Mouse (Mus musculus) hindbrain, embryonic 12.5 days (tissue): Measurements from ENCODE around the gene Foxf1. TPM values are rescaled to one million over a fixed set of nuclear protein-coding genes. Genes with fewer than 3 reads are reported as not detected.
A peak's percentile ranks its signal among the peaks of the same experiment; 100 is the strongest.

Experiments used
- ATAC-seq: fragments of 200-750 bp; cut with Nextera tagmentation; 2 replicates; pipeline ENCODE4 v1.8.0; 2017; ENCODE audit warnings: moderate TSS enrichment; ENCODE audit not compliant: low FRiP score
- H3K27ac ChIP-seq: fragments of 300-500 bp; sonication (generic); 2 replicates; pipeline ENCODE4 v1.5.1; 2016; ENCODE audit warnings: mild to moderate bottlenecking
- H3K27me3 ChIP-seq: fragments of 300-500 bp; sonication (generic); 2 replicates; pipeline ENCODE4 v1.6.1; 2016; ENCODE audit warnings: mild to moderate bottlenecking
- H3K36me3 ChIP-seq: fragments of 300-500 bp; sonication (generic); 2 replicates; pipeline ENCODE4 v1.6.1; 2016; ENCODE audit warnings: mild to moderate bottlenecking
- H3K4me1 ChIP-seq: fragments of 300-500 bp; sonication (generic); 2 replicates; pipeline ENCODE4 v1.6.1; 2016
- H3K4me2 ChIP-seq: fragments of 300-500 bp; sonication (generic); replicated peaks from 2 replicates; pipeline ENCODE4 v1.6.1; 2016; ENCODE audit warnings: mild to moderate bottlenecking
- H3K4me3 ChIP-seq: fragments of 300-500 bp; sonication (generic); 2 replicates; pipeline ENCODE4 v1.5.1; 2016; ENCODE audit warnings: mild to moderate bottlenecking
- H3K9ac ChIP-seq: fragments of 300-500 bp; sonication (generic); 2 replicates; pipeline ENCODE4 v1.6.1; 2016; ENCODE audit warnings: mild to moderate bottlenecking, moderate library complexity
- H3K9me3 ChIP-seq: fragments of 300-500 bp; sonication (generic); replicated peaks from 2 replicates; pipeline ENCODE4 v1.6.1; 2016; ENCODE audit warnings: mild to moderate bottlenecking
- WGBS: fragments of 180-500 bp; shearing (Covaris S2); methylation state at CpG from one replicate; pipeline ENCODE4 v1.1.7; 2016; 5-methylcytosine and 5-hydroxymethylcytosine counted together
- polyA plus RNA-seq: library from polyadenylated mRNA; unstranded; fragments of >200 nt; fragmentation: Nextera tagmentation; extraction: Ambion mirVana; gene quantifications from 2 replicates; pipeline ENCODE4 v1.2.1, GENCODE M21; 2016

Gene Foxf1
- polyA plus RNA-seq = 2.0 and 3.2 TPM in 2 replicates

DNA sequence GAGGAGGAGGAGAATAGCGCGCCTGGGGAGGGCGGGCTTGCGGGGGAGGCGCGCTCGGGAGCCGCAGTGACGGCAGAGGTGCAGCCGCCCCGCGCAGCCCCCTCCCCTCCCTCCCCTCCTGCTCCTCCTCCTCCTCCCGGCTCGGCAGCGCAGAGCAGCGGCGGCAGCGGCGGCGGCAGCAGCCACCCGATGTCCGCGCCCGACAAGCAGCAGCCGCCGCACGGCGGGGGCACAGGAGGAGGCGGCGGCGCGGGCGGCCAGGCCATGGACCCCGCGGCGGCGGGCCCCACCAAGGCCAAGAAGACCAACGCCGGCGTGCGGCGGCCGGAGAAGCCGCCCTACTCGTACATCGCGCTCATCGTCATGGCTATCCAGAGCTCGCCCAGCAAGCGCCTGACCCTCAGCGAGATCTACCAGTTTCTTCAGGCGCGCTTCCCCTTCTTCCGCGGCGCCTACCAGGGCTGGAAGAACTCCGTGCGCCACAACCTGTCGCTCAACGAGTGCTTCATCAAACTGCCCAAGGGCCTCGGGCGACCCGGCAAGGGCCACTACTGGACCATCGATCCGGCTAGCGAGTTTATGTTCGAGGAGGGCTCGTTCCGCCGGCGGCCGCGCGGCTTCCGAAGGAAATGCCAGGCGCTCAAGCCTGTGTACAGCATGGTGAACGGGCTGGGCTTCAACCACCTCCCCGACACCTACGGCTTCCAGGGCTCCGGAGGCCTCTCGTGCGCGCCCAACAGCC, at the start of gene Foxf1:
TSS of gene Foxf1 (plus strand) at position 177 of the 742 bp plus-strand sequence.
- Histone ChIP-seq H3K36me3 (no peaks in the 10 kb centered on the region), H3K4me3 (peak within 1 kb of the TSS; percentile 43), H3K9me3 (no peaks in the 10 kb centered on the region), H3K4me2 (peak within 1 kb of the TSS; percentile 82), H3K4me1 (peaks cover 27% of the 10 kb centered on the region), H3K9ac (peak within 1 kb of the TSS; percentile 50), H3K27me3 (peaks cover 99% of the 10 kb centered on the region), H3K27ac (no peak within 1 kb of the TSS)
- under 1% methylated on average over 64 of the region's 83 CpGs for WGBS
- ATAC-seq = 0 out of 2 replicates have a peak, but pooled peaks have one; percentile 32

DNA sequence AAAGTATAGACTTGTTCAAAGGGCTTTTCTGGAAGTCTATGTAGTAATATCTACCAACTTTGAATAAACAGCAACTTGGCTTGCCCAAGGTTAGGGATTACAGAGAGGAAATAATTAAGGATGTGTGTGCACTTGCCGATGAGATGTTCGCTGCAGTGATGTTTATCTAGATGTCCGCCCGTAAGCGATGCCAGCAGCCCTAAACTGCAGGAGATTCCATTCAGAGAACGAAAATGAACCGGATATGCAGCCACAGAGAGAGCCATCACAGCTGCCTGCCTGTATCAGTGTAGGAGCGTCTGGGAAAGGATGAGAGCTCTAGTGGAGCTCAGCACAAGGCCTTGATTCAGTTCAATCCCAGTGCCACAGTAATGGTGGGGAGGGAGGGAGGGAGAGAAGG, 48.6 kb upstream of the Foxf1 start:
- no peak overlapping the region for H3K27ac ChIP-seq
- no peak overlapping the region for H3K4me2 ChIP-seq
- H3K9me3 ChIP-seq = no peaks in the 10 kb centered on the region
- H3K4me1 ChIP-seq = no peaks in the 10 kb centered on the region; the same call in 1 of the 2 replicates
- no peak overlapping the region for H3K9ac ChIP-seq
- no peak overlapping the region for H3K4me3 ChIP-seq
- no peak for ATAC-seq
- H3K36me3 ChIP-seq = no peaks in the 10 kb centered on the region
- peaks cover 13% of the 10 kb centered on the region for H3K27me3 ChIP-seq
- 84% methylated on average over 8 of the region's 8 CpGs for WGBS

DNA sequence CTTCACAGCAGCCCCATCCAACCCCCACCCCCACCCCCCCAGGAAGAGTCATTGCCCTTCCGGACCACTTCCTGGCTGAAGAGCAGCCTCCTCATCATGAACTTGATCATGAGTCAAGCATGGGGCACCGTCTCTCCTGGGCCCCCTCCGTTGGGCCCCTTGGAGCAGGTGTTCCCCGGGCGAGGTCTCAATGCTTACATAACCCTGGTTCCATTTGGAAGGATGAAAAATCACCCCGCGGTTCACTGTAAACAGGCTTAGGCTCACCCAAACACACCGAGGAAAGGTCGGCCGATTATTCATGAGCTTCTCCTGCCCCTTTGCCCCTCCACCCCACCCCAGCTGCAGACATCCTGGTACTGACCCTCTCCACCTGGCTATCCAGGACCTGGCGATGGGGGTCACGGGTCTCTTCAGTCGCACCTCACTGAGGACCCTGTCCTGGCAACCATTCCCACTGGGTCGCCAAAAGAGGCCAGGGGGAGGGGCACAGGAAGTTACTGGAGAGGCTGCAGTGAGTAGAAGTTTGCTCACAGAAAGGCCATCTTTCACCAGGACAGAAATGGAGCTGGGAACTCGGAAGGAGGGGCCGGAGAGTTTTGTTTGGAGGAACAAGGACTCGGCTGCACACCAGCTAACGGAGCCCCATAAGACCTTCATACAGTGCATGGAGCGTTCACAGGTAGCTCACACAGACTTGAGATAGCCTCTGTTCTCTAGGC, 40.3 kb upstream of the Foxf1 start:
- ATAC-seq = no peak
- H3K4me3 ChIP-seq = no peak overlapping the region
- H3K4me1 ChIP-seq = no peaks in the 10 kb centered on the region
- no peaks in the 10 kb centered on the region for H3K9me3 ChIP-seq
- no peaks in the 10 kb centered on the region for H3K36me3 ChIP-seq
- no peak overlapping the region for H3K27ac ChIP-seq
- H3K9ac ChIP-seq = no peak overlapping the region
- no peak overlapping the region for H3K4me2 ChIP-seq
- H3K27me3 ChIP-seq = peaks cover 7% of the 10 kb centered on the region; the same call in 1 of the 2 replicates
- 64% methylated on average over 19 of the region's 19 CpGs for WGBS

DNA sequence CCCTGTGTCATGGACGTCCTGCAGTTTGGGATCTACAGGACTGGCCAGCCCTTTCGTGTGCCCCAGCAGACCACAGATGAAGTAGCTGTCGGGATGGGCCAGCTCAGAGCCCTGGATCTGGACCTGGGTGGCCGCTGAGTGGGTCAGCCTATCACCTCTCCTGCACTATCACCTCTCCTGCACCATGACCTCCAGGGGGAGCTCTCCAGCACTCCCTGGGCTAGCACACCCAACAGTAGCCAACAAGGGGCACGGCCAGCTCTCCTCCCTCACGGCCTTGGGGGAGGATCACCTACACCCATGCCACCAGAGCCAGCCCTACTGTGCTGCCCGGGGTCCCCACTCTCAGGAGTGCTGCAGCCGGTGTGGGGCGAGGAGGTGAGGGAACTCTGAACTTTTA, 36.7 kb upstream of the Foxf1 start:
- Histone ChIP-seq H3K36me3 (no peaks in the 10 kb centered on the region), H3K4me3 (no peak overlapping the region), H3K27me3 (0 out of 2 replicates have a peak, but pooled peaks cover 3% of the 10 kb centered on the region), H3K27ac (no peak overlapping the region), H3K9ac (no peak overlapping the region), H3K9me3 (no peaks in the 10 kb centered on the region), H3K4me1 (no peaks in the 10 kb centered on the region; the same call in 1 of the 2 replicates), H3K4me2 (no peak overlapping the region)
- 74% methylated on average over 9 of the region's 9 CpGs for WGBS
- ATAC-seq = no peak

DNA sequence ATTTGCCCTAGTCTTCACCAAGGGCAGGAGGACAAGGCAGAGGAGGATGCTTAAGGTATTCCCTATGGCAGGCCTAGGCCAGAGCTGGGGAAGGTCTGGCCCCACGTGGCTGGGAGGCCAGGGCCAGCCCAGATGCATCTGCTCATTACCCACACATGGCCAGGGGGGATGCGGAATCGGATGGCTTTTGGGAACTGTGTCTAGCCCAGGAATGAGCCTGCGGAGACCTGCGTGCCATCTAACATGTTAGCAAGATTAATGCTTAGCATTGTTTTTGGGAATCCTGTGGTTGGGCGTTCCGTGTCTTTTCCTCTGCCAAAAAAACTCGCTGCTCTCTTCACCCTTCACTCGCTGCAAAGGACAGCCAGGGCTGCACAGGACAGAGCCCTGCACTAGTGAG, 26.1 kb upstream of the Foxf1 start:
- ATAC-seq = no peak
- no peak overlapping the region for H3K4me3 ChIP-seq
- 72% methylated on average over 9 of the region's 9 CpGs for whole genome bisulfite sequencing
- H3K27me3 ChIP-seq = peaks cover 36% of the 10 kb centered on the region
- H3K9ac ChIP-seq = 0 out of 2 replicates have a peak overlapping the region, but pooled peaks have one; percentile 23
- peaks cover 11% of the 10 kb centered on the region for H3K4me1 ChIP-seq
- H3K9me3 ChIP-seq = no peaks in the 10 kb centered on the region; the same call in 1 of the 2 replicates
- no peak overlapping the region for H3K27ac ChIP-seq
- no peak overlapping the region for H3K4me2 ChIP-seq
- H3K36me3 ChIP-seq = no peaks in the 10 kb centered on the region

DNA sequence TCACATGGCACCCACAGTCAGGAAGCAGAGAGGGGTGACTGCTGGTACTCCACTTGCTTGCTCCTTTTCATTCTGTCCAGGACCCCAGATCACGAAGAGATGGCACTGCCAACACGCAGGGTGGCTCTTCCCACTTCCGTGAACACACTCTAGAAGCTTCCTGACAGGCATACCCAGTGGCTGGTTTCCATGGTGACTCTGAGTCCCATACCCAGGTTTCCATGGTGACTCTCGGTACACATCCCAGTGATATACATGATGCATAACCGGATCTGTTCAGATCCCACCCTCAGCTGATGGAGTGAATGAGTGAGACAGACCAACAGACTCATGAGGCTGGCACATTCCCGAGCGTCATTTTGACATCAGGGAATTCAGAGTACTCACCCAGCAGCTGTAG, 25.1 kb upstream of the Foxf1 start:
- no peak overlapping the region for H3K4me2 ChIP-seq
- no peaks in the 10 kb centered on the region; the same call in 1 of the 2 replicates for H3K9me3 ChIP-seq
- H3K27ac ChIP-seq = no peak overlapping the region
- H3K4me1 ChIP-seq = peaks cover 21% of the 10 kb centered on the region
- no peak overlapping the region for H3K4me3 ChIP-seq
- ATAC-seq = no peak
- no peaks in the 10 kb centered on the region for H3K36me3 ChIP-seq
- no peak overlapping the region for H3K9ac ChIP-seq
- 71% methylated on average over 7 of the region's 7 CpGs for WGBS
- peaks cover 35% of the 10 kb centered on the region for H3K27me3 ChIP-seq

DNA sequence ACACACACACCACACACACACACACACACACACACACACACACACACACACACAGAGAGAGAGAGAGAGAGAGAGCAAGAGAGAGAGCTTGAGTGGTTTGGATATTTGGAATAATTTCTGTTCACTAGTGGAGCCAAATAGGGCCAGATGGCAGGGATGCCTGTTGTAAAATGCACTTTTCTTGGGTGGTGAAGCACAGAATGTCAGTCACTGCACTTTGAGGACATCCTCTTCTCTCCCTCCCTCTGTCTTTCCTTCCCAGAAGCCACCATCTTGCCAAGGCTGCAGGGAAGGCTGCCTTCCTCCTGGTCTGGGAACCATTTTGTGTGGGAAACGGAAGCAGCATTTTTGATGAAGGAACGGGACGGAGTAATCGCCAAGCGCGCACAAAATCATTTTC, 21.7 kb upstream of the Foxf1 start:
- peaks cover 23% of the 10 kb centered on the region for H3K4me1 ChIP-seq
- H3K9ac ChIP-seq = no peak overlapping the region
- no peaks in the 10 kb centered on the region; the same call in 1 of the 2 replicates for H3K9me3 ChIP-seq
- 75% methylated on average over 6 of the region's 6 CpGs for WGBS
- H3K4me2 ChIP-seq = no peak overlapping the region
- peaks cover 51% of the 10 kb centered on the region for H3K27me3 ChIP-seq
- no peak overlapping the region for H3K4me3 ChIP-seq
- H3K27ac ChIP-seq = no peak overlapping the region; the same call in 1 of the 2 replicates
- no peaks in the 10 kb centered on the region for H3K36me3 ChIP-seq
- ATAC-seq = no peak

DNA sequence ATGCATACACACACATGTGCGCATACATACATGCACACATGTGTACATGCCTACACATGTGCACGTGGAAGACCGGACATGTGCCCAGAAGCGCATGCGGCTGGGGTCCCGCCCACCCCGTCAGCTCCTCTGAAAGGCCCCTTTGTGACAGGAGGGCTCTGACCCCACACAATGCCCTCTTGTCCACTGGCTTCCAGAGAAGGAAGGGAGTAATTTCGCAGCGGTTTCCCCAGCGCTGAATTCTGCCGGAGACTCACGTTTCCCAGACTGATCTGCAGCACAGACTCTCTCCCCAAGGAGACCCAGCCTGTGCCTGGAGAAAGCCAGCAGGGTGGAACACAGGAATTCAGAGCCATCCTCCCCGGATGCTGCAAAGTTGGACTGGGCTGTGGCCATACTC, 20.5 kb upstream of the Foxf1 start:
- Histone ChIP-seq H3K36me3 (no peaks in the 10 kb centered on the region), H3K9ac (no peak overlapping the region), H3K4me1 (peaks cover 20% of the 10 kb centered on the region), H3K27ac (0 out of 2 replicates have a peak overlapping the region, but pooled peaks have one; percentile 31), H3K4me2 (no peak overlapping the region), H3K27me3 (peaks cover 54% of the 10 kb centered on the region), H3K4me3 (no peak overlapping the region), H3K9me3 (no peaks in the 10 kb centered on the region; the same call in 1 of the 2 replicates)
- WGBS = 28% methylated on average over 13 of the region's 13 CpGs
- ATAC-seq = no peak

DNA sequence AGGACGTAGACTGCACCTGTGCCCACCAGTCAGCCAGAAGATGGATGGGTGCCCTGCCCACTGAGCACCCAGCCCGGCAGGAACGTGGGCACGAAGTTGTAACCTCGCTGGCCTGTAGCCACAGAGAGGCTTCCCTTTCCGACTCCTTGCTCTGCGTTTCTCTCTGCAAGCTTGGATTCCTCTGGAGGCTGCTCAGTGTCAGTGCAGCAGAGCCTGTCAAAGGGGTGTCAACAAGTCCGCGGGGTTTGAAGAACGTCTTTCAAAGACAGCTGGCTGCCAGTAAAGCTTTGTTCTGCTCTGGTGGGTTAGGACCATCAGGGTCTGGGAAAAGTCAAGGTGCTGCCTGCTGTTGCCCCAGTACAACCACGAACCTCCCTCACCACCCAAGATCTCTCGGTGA, 12.7 kb upstream of the Foxf1 start:
- no peak for ATAC-seq
- H3K4me2 ChIP-seq = no peak overlapping the region
- WGBS = 2% methylated on average over 12 of the region's 12 CpGs
- H3K4me3 ChIP-seq = no peak overlapping the region
- peaks cover 3% of the 10 kb centered on the region; the same call in 1 of the 2 replicates for H3K9me3 ChIP-seq
- H3K9ac ChIP-seq = no peak overlapping the region
- no peaks in the 10 kb centered on the region for H3K36me3 ChIP-seq
- H3K4me1 ChIP-seq = peaks cover 16% of the 10 kb centered on the region
- peaks cover 95% of the 10 kb centered on the region for H3K27me3 ChIP-seq
- no peak overlapping the region for H3K27ac ChIP-seq

DNA sequence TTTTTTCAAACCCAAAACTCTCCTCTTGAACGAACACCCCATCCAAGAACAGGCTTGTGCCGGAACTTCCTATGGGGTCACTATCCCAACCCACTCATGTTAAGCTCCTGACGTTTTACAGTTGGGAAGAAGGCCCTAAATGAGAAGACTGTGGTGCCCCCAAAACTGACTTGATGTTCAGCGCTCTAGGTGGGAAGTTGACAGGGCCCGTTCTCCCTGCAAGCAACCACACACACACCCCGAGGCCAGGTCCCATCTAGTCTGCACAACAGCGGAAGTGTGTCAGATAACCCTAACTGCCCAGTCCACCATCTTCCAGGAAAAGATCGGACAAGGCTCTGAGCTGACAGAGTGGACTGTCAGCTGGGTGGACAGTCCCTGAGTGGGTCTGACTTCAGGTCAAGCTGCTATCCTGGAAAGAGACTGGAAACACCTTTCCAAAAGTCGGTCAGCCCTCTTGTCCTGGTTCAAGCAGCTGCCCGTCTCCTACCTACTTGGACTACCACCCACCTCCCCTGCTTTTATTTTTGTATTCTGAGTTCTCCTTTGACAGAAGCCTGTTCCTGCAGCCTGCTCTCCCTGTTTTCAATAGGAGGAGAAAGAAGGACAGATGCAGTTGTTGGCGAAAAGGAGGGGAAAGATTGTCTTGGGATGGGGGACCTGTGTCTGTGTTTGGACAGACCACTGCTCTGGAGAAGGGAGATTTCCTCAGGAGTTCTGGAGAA, 11.6 kb upstream of the Foxf1 start:
- Histone ChIP-seq H3K27me3 (peaks cover 97% of the 10 kb centered on the region), H3K4me3 (no peak overlapping the region), H3K36me3 (no peaks in the 10 kb centered on the region), H3K9ac (no peak overlapping the region), H3K9me3 (peaks cover 3% of the 10 kb centered on the region; the same call in 1 of the 2 replicates), H3K27ac (no peak overlapping the region), H3K4me1 (peaks cover 16% of the 10 kb centered on the region), H3K4me2 (no peak overlapping the region)
- 11% methylated on average over 11 of the region's 11 CpGs for WGBS
- ATAC-seq = no peak

DNA sequence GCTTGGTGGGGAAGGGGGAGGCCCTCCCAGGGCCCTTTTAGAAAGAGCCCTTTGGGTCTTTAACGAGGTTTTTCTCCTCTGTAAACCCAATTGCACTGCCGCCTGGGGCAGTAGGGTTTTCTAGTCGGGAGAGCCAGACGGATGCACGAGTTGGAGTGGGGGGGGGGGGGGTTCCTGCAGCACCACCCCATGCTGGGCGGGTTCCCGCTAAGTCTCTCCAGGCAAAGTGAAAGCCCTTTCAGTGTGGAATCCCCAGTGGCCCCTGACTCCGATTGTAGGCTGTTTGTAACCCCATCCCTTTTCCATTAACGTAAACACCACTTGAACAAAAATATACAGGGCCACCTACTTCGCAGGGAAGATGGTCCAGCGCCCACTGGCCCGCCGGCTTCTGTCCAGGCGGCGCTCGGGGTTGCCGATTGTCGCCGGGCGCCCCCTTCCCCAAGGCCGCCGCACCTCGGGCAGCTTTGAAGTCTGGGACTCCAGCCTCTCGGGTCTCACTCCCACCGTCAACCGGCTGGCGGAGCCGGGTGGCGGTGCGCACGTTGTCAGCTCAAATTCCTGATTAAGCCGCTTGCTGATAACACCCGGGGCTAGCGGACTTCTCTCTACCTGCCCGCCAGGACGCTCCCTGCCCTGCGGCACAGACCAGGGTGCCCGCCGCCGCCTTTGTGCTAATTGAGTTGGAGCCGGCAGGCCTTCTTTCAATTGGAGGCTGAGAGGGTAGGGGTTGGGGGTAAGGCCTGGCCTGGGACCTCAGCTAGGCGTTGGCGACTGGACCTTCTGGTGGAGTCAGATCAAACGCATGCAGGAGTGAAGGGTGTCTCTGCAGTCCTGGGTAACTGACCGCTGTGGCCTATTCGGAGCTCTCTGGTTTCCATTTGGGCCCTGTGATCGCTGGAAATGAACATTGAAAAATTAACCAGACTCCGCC, 10.7 kb upstream of the Foxf1 start:
- no peak overlapping the region for H3K9ac ChIP-seq
- no peak overlapping the region for H3K4me3 ChIP-seq
- H3K9me3 ChIP-seq = peaks cover 3% of the 10 kb centered on the region; the same call in 1 of the 2 replicates
- WGBS = under 1% methylated on average over 48 of the region's 48 CpGs
- peaks cover 16% of the 10 kb centered on the region for H3K4me1 ChIP-seq
- ATAC-seq = no peak
- H3K36me3 ChIP-seq = no peaks in the 10 kb centered on the region
- H3K27ac ChIP-seq = no peak overlapping the region
- H3K27me3 ChIP-seq = peaks cover 99% of the 10 kb centered on the region
- peak overlapping the region; percentile 24 for H3K4me2 ChIP-seq
